Mouse (Mus musculus) left cerebral cortex, postnatal 14 days (tissue): Measurements from ENCODE around the gene Vwa5b1. TPM values are rescaled to one million over a fixed set of nuclear protein-coding genes. Genes with fewer than 3 reads are reported as not detected.

Experiments used
- DNase-seq, 2 experiments: peaks; one replicate each; pipeline ENCODE4 v3.0.0; 2021 to 2022; ENCODE audit warnings: low spot score in 2 of 2, mixed read lengths in 1 of 2
- intact Hi-C: fragments of 180-260 bp; cut with DNase I; formaldehyde crosslinking; loops from one replicate; pipeline ENCODE4 v1.15.1; 2025
- total RNA-seq, 2 experiments: library from RNA; stranded (reverse); gene quantifications; 2 replicates each; pipeline ENCODE4 v1.2.3; 2021

Vwa5b1 gene
- total RNA-seq, 2 experiments from 2014 or later: 3.1 to 4.3 TPM

- no peak for DNase-seq
- intact Hi-C loops: no loop called here
Observed at GRCm38 (mm10) chr4:138538084-138538449, 97.6 kb downstream of the Vwa5b1 start.

GRCm38 (mm10) chr4:138537210-138538083 is 98.2 kb downstream of the Vwa5b1 start:
- peak; percentile 85 to 91 for DNase-seq
- intact Hi-C loops: no loop called here

- no peak for DNase-seq
- intact Hi-C loops: no loop called here
Observed at GRCm38 (mm10) chr4:138535610-138536009, 100.1 kb downstream of the Vwa5b1 start.

- intact Hi-C loops: no loop called here
- no peak for DNase-seq
Observed at GRCm38 (mm10) chr4:138533877-138534276, 101.8 kb downstream of the Vwa5b1 start.

- intact Hi-C loops: no loop called here
- DNase-seq: no peak
Observed at GRCm38 (mm10) chr4:138531761-138532160, 103.9 kb downstream of the Vwa5b1 start.

GRCm38 (mm10) chr4:138530011-138530410 is 105.7 kb downstream of the Vwa5b1 start:
- intact Hi-C loops: no loop called here
- peak in 1 of 2 experiments; percentile 59 for DNase-seq

- DNase-seq: peak; percentile 54 to 63
- intact Hi-C loops: no loop called here
Observed at GRCm38 (mm10) chr4:138525684-138526083, 110.0 kb downstream of the Vwa5b1 start.

- no peak for DNase-seq
- intact Hi-C loops: no loop called here
Observed at GRCm38 (mm10) chr4:138524769-138525168, 110.9 kb downstream of the Vwa5b1 start.

- DNase-seq: no peak
Observed at GRCm38 (mm10) chr4:138523775-138524174, 111.9 kb downstream of the Vwa5b1 start.

GRCm38 (mm10) chr4:138522296-138522695 is 113.4 kb downstream of the Vwa5b1 start:
- peak in 1 of 2 experiments; percentile 33 for DNase-seq
- intact Hi-C loops: no loop called here

More at GRCm38 (mm10) chr4:138523775-138524174, 111.9 kb downstream of the Vwa5b1 start:
- intact Hi-C loops: no loop called here

GRCm38 (mm10) chr4:138517153-138517789 is 118.4 kb downstream of the Vwa5b1 start:
- intact Hi-C loops: no loop called here

GRCm38 (mm10) chr4:138516448-138516847 is 119.2 kb downstream of the Vwa5b1 start:
- intact Hi-C loops: no loop called here
- DNase-seq: no peak

More at GRCm38 (mm10) chr4:138517153-138517789, 118.4 kb downstream of the Vwa5b1 start:
- DNase-seq: peak; percentile 71 to 82

Other genes with a start within 250 kb of the Vwa5b1 start
- 10 to 100 TPM; 33.9 TPM for gene Fam43b, start 239.4 kb downstream of the Vwa5b1 start, total RNA-seq
- 10 to 100 TPM; 50.5 to 55.9 TPM for gene Mul1, start 201.2 kb downstream of the Vwa5b1 start, total RNA-seq
- 100 to 1,000 TPM; 755 to 854 TPM for gene Camk2n1, start 181.6 kb downstream of the Vwa5b1 start, total RNA-seq
- under 1 TPM in 1 of 2 experiments, not detected in 1; 0.22 TPM for gene Pla2g2c, start 88.9 kb upstream of the Vwa5b1 start, total RNA-seq
- under 1 TPM; 0.88 to 0.99 TPM for gene Ubxn10, start 101.3 kb upstream of the Vwa5b1 start, total RNA-seq
- under 1 TPM; 0.21 to 0.29 TPM for gene Pla2g2f, start 121.7 kb upstream of the Vwa5b1 start, total RNA-seq
- gene Pla2g2d, start 139.9 kb upstream of the Vwa5b1 start, total RNA-seq: under 1 TPM; 0.19 to 0.20 TPM
- gene Pla2g5, start 227.6 kb upstream of the Vwa5b1 start, total RNA-seq: 1 to 10 TPM; 2.8 to 4.2 TPM
- gene Gm13030, start 238.1 kb upstream of the Vwa5b1 start, total RNA-seq: not detected
- not detected for gene Pla2g2e, start 242.1 kb upstream of the Vwa5b1 start, total RNA-seq